Mouse (Mus musculus) heart, postnatal 14 days (tissue): ENCODE measurements around the gene Fam122a. TPM values are rescaled to one million over a fixed set of nuclear protein-coding genes. Genes with fewer than 3 reads are reported as not detected.
A peak's percentile ranks its signal among the peaks of the same experiment; 100 is the strongest.

ENCODE experiments used
- DNase-seq, 2 experiments: peaks; one replicate each; pipeline ENCODE4 v3.0.0; 2021 to 2022
- intact Hi-C: fragments of 180-260 bp; cut with DNase I; formaldehyde crosslinking; loops from one replicate; pipeline ENCODE4 v1.15.1; 2025
- total RNA-seq, 2 experiments: library from RNA; stranded (reverse); gene quantifications; 2 replicates each; pipeline ENCODE4 v1.2.3; 2021

Gene Fam122a
- total RNA-seq, 2 experiments from 2014 or later = 22.7 to 25.1 TPM

DNA sequence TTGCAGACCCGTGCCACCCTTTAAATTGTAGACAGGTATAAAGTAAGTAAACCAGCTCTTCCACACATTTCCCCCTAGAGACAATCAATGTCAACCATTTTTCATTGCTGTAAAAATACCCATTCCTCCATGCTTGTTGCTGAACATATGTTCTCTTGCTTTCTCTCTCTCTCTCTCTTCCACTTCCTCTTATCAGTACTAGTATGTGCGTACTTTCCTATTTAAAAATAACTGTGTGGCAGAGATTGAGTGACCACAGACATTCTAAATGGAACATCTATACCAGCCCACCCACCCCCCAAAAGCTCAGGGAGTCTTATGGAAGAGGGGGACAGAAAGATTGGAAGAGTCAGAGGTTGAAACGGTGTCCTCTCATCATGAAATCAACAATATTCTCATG, 32.8 kb downstream of the Fam122a start:
- intact Hi-C loops = no loop called here
- DNase-seq = no peak

DNA sequence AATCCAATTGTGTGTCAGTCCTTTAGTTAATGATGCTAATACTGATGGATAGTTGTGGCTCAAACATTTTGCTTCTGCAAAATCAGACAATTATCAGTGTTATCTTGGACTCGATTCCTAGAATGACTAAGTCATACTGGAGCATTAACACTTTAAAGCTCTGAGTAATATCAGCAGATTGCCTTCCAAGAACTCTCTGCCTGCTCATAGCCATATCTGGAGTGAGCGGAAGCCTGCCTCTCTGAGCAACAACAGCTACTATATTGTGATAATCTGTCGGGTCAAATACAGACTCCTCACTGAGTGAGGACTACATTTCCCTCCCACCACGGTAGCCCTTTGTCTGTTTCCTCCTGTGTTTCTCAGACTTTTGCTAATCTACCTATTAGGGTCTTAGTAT, 37.4 kb downstream of the Fam122a start:
- DNase-seq = no peak
- intact Hi-C loops = no loop called here

DNA sequence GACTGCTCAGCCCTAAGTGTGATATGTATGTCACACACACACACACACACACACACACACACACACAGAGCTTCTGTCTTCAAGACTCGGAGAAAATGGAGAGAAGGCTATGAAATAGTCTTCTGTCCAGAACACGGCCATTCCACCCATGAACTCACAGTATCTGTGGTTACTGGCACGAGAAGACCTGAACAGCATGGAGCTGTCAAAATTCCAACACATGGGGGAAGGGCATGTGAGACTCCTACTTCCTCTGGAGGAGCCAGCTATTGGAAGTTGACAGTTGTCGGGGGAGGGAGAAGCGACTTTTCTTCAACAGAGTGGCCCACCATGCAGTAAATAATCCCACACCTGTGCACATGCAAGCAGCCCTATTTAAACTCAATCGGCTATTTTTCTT, 42.9 kb downstream of the Fam122a start:
- intact Hi-C loops = no loop called here

DNA sequence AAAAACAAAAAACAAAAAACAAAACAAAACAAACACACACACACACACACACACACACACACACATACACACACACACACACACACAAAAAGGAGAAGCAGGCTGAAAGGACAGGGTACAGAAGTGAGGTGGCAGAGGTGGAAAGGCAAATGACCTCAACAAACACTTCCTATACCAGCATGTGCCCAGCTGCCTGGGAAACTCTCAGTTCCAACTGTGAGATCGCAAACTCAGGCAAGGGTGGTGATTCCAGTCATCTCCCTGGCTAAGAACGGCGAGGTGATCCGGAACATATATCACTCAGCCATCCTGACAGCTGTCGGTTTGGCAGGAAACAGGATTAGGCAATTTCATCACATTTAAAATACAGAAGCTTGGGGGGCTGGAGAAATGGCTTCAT, 44.7 kb downstream of the Fam122a start:
- intact Hi-C loops = no loop called here
- no peak for DNase-seq

More for the DNA sequence above, 42.9 kb downstream of the Fam122a start:
- DNase-seq = no peak

DNA sequence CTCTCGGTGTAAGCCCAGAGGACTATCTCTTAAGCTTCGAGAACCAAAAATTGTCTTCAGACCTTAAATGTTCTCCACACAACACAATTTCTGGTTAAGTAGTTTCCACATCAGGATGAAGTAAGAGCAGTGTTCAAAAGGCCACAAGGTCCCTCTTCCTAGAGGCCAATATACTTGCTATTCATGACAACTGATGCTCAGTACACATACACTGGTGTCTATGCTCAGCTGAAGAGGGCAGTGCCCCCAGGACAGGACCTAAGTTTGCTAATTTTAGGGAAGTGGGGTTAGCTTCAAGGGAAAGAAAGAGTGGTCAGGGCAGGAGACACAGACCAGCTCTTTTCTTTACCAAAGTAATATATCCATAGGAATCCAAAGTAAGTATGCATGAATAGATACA, 45.8 kb downstream of the Fam122a start:
- intact Hi-C loops = no loop called here
- DNase-seq = no peak

DNA sequence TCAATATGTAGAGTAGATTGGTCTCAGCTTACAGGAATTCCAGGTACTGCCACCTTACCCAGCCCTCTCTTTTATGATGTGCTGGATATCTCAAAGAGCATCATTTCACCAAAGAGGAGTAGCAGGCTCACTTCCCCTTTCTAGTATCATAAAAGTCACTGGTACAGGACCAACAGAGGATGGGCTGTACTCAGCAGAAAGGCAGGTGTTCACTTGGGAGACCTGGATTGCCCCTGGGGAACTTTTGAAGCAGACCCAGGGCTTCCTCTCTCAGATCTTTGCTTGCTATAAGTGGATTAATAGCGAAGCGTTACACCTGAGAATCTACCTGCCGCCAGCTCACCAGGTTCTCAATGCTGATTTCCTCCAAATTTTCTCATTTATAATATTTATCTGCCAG, 49.1 kb downstream of the Fam122a start:
- intact Hi-C loops = no loop called here

DNA sequence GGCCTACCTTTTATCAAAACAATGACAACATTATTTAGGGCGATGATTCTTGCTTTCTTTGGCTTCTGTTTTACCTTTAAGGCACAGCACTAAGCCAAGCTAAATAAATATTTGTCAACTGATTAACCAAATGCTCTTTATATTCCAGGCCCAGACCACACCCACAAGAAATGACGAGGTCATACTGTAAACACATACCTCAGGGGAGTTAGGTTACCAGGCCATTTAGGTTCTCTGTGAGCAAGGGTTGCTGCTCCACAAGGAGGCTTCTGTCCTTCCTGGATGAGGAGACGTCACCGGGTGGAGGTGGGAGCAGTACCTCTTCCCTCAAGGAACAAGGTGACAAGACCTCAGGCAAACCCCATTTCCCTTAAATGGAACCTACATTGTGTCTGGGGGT, 49.9 kb downstream of the Fam122a start:
- DNase-seq = no peak
- intact Hi-C loops = no loop called here

More for the DNA sequence above, 49.1 kb downstream of the Fam122a start:
- DNase-seq = no peak

DNA sequence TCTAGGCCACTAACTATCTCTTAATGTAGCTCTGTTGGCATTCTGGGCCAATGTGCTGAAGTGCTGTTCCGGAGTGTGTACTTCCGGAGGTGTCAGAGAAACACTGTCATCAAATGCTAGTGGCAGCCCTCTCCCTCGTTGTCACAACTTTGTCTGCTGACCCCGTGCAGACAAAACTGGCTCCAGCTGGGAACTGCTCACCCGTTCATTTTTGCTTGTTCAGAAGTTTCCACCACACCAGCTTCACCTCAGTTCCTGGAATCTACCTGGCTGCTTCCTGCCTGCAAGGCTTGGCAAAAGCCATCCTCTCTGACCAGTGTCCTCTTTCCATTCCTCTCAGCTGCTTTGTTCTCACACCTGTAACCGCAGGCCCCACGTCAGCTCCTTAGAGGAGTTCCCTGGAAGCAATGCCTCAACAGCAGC, 50.4 kb downstream of the Fam122a start:
- intact Hi-C loops = no loop called here
- DNase-seq = peak; percentile 9 to 21

Other genes starting within 250 kb of the Fam122a start
- gene Fxn, start 196.8 kb downstream of the Fam122a start, total RNA-seq = 10 to 100 TPM; 22.4 to 26.0 TPM
- gene Pip5k1b, start 78.5 kb upstream of the Fam122a start, total RNA-seq = 10 to 100 TPM; 23.4 to 24.9 TPM
- under 1 TPM; 0.27 to 0.43 TPM for gene Tmem252, start 196.7 kb upstream of the Fam122a start, total RNA-seq